Mouse (Mus musculus) MEL (cell line): ENCODE data around the gene Lhb. TPM values are rescaled to one million over a fixed set of nuclear protein-coding genes. Genes with fewer than 3 reads are reported as not detected.

Experiments
- DNase-seq: peaks from one replicate; pipeline ENCODE4 v3.0.0; 2011; ENCODE audit warnings: low read depth, low spot score
- H3K27ac ChIP-seq: 2 replicates; pipeline ENCODE4 v1.5.1; 2012; ENCODE audit warnings: low read depth, mild to moderate bottlenecking, control low read depth, low read length, moderate library complexity; ENCODE audit not compliant: control insufficient read depth
- H3K27me3 ChIP-seq, 2 experiments: fragments of 150-350 bp in 1 of 2; sonication (generic) in 1 of 2; 2 replicates each; pipeline ENCODE4 v1.6.1; 2012; ENCODE audit warnings: low read length in 2 of 2, mild to moderate bottlenecking in 2 of 2, improper control_type of control experiment in 1 of 2, moderate library complexity in 1 of 2; ENCODE audit not compliant: insufficient read depth in 2 of 2, control insufficient read depth in 1 of 2
- H3K36me3 ChIP-seq, 2 experiments: 2 replicates each; pipeline ENCODE4 v1.6.1; 2012 to 2014; ENCODE audit warnings: low read length in 2 of 2, improper control_type of control experiment in 1 of 2, inconsistent platforms in 1 of 2, mild to moderate bottlenecking in 1 of 2; ENCODE audit not compliant: insufficient read depth in 2 of 2, control insufficient read depth in 1 of 2
- H3K4me1 ChIP-seq, 2 experiments: fragments of 150-350 bp in 1 of 2; sonication (generic) in 1 of 2; 2 replicates each; pipeline ENCODE4 v1.6.1; 2012; ENCODE audit warnings: low read length in 2 of 2, improper control_type of control experiment in 1 of 2, mild to moderate bottlenecking in 1 of 2; ENCODE audit not compliant: insufficient read depth in 2 of 2, control insufficient read depth in 1 of 2
- H3K4me3 ChIP-seq, 2 experiments: fragments of 150-350 bp in 1 of 2; sonication (generic) in 1 of 2; 2 replicates each; pipeline ENCODE4 v1.5.1; 2012; ENCODE audit warnings: low read depth in 2 of 2, low read length in 2 of 2, mild to moderate bottlenecking in 2 of 2, moderate library complexity in 2 of 2, control low read depth in 1 of 2, improper control_type of control experiment in 1 of 2; ENCODE audit not compliant: control insufficient read depth in 1 of 2, insufficient read depth in 1 of 2
- H3K79me2 ChIP-seq: 2 replicates; pipeline ENCODE4 v1.6.1; 2012; ENCODE audit warnings: mild to moderate bottlenecking, low read length, moderate library complexity; ENCODE audit not compliant: control insufficient read depth, poor library complexity, insufficient read depth
- H3K9ac ChIP-seq: 2 replicates; pipeline ENCODE4 v1.6.1; 2012; ENCODE audit warnings: low read depth, mild to moderate bottlenecking, control low read depth, low read length, moderate library complexity; ENCODE audit not compliant: control insufficient read depth, poor library complexity, severe bottlenecking
- H3K9me3 ChIP-seq: fragments of 150-350 bp; sonication (generic); replicated peaks from 2 replicates; pipeline ENCODE4 v1.6.1; 2012; ENCODE audit warnings: mild to moderate bottlenecking, low read length, improper control_type of control experiment, moderate library complexity; ENCODE audit not compliant: insufficient read depth
- CHD1 ChIP-seq: IDR thresholded peaks from 2 replicates; pipeline ENCODE4 v1.6.1; 2012; ENCODE audit warnings: low read depth, mild to moderate bottlenecking, inconsistent platforms, low read length, improper control_type of control experiment
- CHD2 ChIP-seq: IDR thresholded peaks from 2 replicates; pipeline ENCODE4 v1.6.1; 2011; ENCODE audit warnings: low read length, improper control_type of control experiment
- CTCF ChIP-seq, 3 experiments: IDR thresholded peaks in 2 of 3; conservative IDR thresholded peaks in 1 of 3; 2 replicates each; pipeline ENCODE4 v1.5.1; 2011 to 2012; ENCODE audit warnings: low read length in 3 of 3, low read depth in 2 of 3, mild to moderate bottlenecking in 2 of 3, improper control_type of control experiment in 1 of 3, inconsistent platforms in 1 of 3, mixed read lengths in 1 of 3, moderate library complexity in 1 of 3; ENCODE audit not compliant: control insufficient read depth in 1 of 3, insufficient read depth in 1 of 3, poor library complexity in 1 of 3, severe bottlenecking in 1 of 3
- E2F4 ChIP-seq: IDR thresholded peaks from 2 replicates; pipeline ENCODE4 v1.6.1; 2011; ENCODE audit warnings: low read depth, low read length, improper control_type of control experiment, borderline replicate concordance
- ELF1 ChIP-seq: IDR thresholded peaks from 2 replicates; pipeline ENCODE4 v1.6.1; 2014; ENCODE audit warnings: low read depth, mild to moderate bottlenecking, inconsistent platforms, low read length, improper control_type of control experiment, moderate library complexity
- EP300 ChIP-seq, 2 experiments: IDR thresholded peaks; 2 replicates each; pipeline ENCODE4 v1.6.1; 2011; ENCODE audit warnings: improper control_type of control experiment in 2 of 2, low read length in 2 of 2, low read depth in 1 of 2, mild to moderate bottlenecking in 1 of 2
- ETS1 ChIP-seq: IDR thresholded peaks from 2 replicates; pipeline ENCODE4 v1.6.1; 2012; ENCODE audit warnings: low read depth, mild to moderate bottlenecking, inconsistent platforms, low read length, improper control_type of control experiment, moderate library complexity
- GABPA ChIP-seq: IDR thresholded peaks from 2 replicates; pipeline ENCODE4 v1.6.1; 2012; ENCODE audit warnings: low read depth, mild to moderate bottlenecking, inconsistent platforms, low read length, improper control_type of control experiment, moderate library complexity
- GATA1 ChIP-seq: IDR thresholded peaks from 2 replicates; pipeline ENCODE4 v1.6.1; 2011; ENCODE audit warnings: low read depth, low read length, improper control_type of control experiment
- HCFC1 ChIP-seq: IDR thresholded peaks from 2 replicates; pipeline ENCODE4 v1.6.1; 2012; ENCODE audit warnings: low read depth, mild to moderate bottlenecking, inconsistent platforms, low read length, improper control_type of control experiment, moderate library complexity
- JUND ChIP-seq: IDR thresholded peaks from 2 replicates; pipeline ENCODE4 v1.6.1; 2011; ENCODE audit warnings: low read depth, mild to moderate bottlenecking, improper control_type of control experiment, low read length
- MAFK ChIP-seq: IDR thresholded peaks from 2 replicates; pipeline ENCODE4 v1.6.1; 2011; ENCODE audit warnings: low read depth, mild to moderate bottlenecking, low read length, improper control_type of control experiment, borderline replicate concordance
- MAX ChIP-seq: IDR thresholded peaks from 2 replicates; pipeline ENCODE4 v1.6.1; 2011; ENCODE audit warnings: low read length, improper control_type of control experiment
- MEF2A ChIP-seq: IDR thresholded peaks from 2 replicates; pipeline ENCODE4 v1.6.1; 2014; ENCODE audit warnings: low read depth, mild to moderate bottlenecking, inconsistent platforms, low read length, improper control_type of control experiment; ENCODE audit not compliant: poor library complexity, insufficient replicate concordance, severe bottlenecking; ENCODE audit errors: extremely low read depth
- MXI1 ChIP-seq: IDR thresholded peaks from 2 replicates; pipeline ENCODE4 v1.6.1; 2011; ENCODE audit warnings: mild to moderate bottlenecking, low read depth, low read length, improper control_type of control experiment
- MYC ChIP-seq: IDR thresholded peaks from 2 replicates; pipeline ENCODE4 v1.6.1; 2011; ENCODE audit warnings: low read depth, mild to moderate bottlenecking, low read length, improper control_type of control experiment, moderate library complexity
- NELFE ChIP-seq: IDR thresholded peaks from 2 replicates; pipeline ENCODE4 v1.6.1; 2011; ENCODE audit warnings: low read depth, low read length, improper control_type of control experiment
- POLR2A ChIP-seq, 2 experiments: IDR thresholded peaks; 2 replicates each; pipeline ENCODE4 v1.6.1; 2011 to 2012; ENCODE audit warnings: low read length in 2 of 2, mild to moderate bottlenecking in 2 of 2, control low read depth in 1 of 2, improper control_type of control experiment in 1 of 2, low read depth in 1 of 2, moderate library complexity in 1 of 2; ENCODE audit not compliant: control insufficient read depth in 1 of 2, insufficient read depth in 1 of 2, poor library complexity in 1 of 2
- POLR2AphosphoS2 ChIP-seq: IDR thresholded peaks from 2 replicates; pipeline ENCODE4 v1.6.1; 2011; ENCODE audit warnings: low read length, improper control_type of control experiment
- POLR2AphosphoS5 ChIP-seq: IDR thresholded peaks from 2 replicates; pipeline ENCODE4 v1.6.1; 2012; ENCODE audit warnings: low read depth, borderline replicate concordance, mild to moderate bottlenecking, inconsistent platforms, low read length, moderate library complexity, mixed read lengths
- SIN3A ChIP-seq: IDR thresholded peaks from 2 replicates; pipeline ENCODE4 v1.6.1; 2012; ENCODE audit warnings: low read length, improper control_type of control experiment, inconsistent platforms
- SMC3 ChIP-seq: IDR thresholded peaks from 2 replicates; pipeline ENCODE4 v1.6.1; 2011; ENCODE audit warnings: low read depth, low read length, improper control_type of control experiment
- TAL1 ChIP-seq: IDR thresholded peaks from 2 replicates; pipeline ENCODE4 v1.6.1; 2012; ENCODE audit warnings: mild to moderate bottlenecking, inconsistent platforms, low read length, moderate library complexity, mixed read lengths
- UBTF ChIP-seq: IDR thresholded peaks from 2 replicates; pipeline ENCODE4 v1.6.1; 2012; ENCODE audit warnings: low read depth, mild to moderate bottlenecking, inconsistent platforms, low read length, improper control_type of control experiment, moderate library complexity, borderline replicate concordance; ENCODE audit not compliant: insufficient read depth
- USF1 ChIP-seq: IDR thresholded peaks from 2 replicates; pipeline ENCODE4 v1.6.1; 2014; ENCODE audit warnings: low read depth, mild to moderate bottlenecking, inconsistent platforms, low read length, improper control_type of control experiment, moderate library complexity
- ZKSCAN1 ChIP-seq: IDR thresholded peaks from 2 replicates; pipeline ENCODE4 v1.6.1; 2012; ENCODE audit warnings: low read depth, mild to moderate bottlenecking, inconsistent platforms, low read length, improper control_type of control experiment, moderate library complexity
- ZMIZ1 ChIP-seq: IDR thresholded peaks from 2 replicates; pipeline ENCODE4 v1.6.1; 2012; ENCODE audit warnings: low read depth, mild to moderate bottlenecking, inconsistent platforms, low read length, improper control_type of control experiment, moderate library complexity
- ZNF384 ChIP-seq: IDR thresholded peaks from 2 replicates; pipeline ENCODE4 v1.6.1; 2012; ENCODE audit warnings: low read depth, mild to moderate bottlenecking, inconsistent platforms, low read length, improper control_type of control experiment
- polyA plus RNA-seq, 2 experiments: library from polyadenylated mRNA; stranded (reverse) in 1 of 2; unstranded in 1 of 2; fragments of >175 nt in 1 of 2; fragments of >200 nt in 1 of 2; gene quantifications; 2 replicates each; pipeline versions ENCODE4 v1.2.1 to v1.2.4; 2012; ENCODE audit warnings: low replicate concordance in 2 of 2, low read depth in 1 of 2; ENCODE audit not compliant: insufficient read length in 2 of 2, insufficient read depth in 1 of 2, missing spikeins in 1 of 2
- total RNA-seq: library from RNA; depleted of rRNA; stranded (reverse); fragments of 300-350 nt; gene quantifications from 2 replicates; pipeline ENCODE4 v1.2.3, GENCODE M21; 2012

Lhb gene
- total and polyA plus RNA-seq, 3 experiments, result 0.19 to 0.28 TPM; not detected in 1

DNA sequence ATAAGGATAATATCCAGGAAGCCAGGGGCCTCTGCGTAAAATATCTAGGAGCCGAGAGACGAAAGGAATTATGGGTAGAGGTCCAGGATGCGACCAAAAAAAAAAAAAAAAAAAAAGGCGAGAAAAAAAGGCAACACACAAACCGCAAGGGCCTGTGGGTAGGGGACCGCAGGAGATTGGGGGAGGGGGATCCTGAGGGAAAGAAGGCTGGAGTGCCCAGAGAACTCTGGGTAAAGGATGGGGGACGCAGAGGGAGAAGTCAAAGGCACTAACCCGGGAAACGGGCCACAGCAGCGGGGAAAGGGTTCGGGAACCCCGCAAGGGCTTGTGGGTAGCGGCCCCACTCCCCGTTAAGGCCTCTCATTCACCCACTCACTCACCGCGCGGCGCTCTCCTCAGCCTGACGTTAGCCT lies 25.5 kb upstream of the Lhb start:
- peaks cover 43% of the 10 kb centered on the region for H3K79me2 ChIP-seq
- no peaks in the 10 kb centered on the region for H3K27me3 ChIP-seq
- no peaks in the 10 kb centered on the region for H3K9me3 ChIP-seq
- peak overlapping the region; percentile 70 to 74 for H3K4me3 ChIP-seq
- H3K9ac ChIP-seq, result peak overlapping the region; percentile 84
- peaks cover 5 to 19% of the 10 kb centered on the region in 2 experiments; a peak in 3 of 4 replicates for H3K4me1 ChIP-seq
- TF ChIP-seq GABPA (no peak), USF1 (no peak), NELFE (no peak), JUND (no peak), EP300 (IDR thresholded peaks at IDR 0.05; ENCODE audit: low read depth in 1 of 2, low read length in 2 of 2) (no peak), CHD1 (0 out of 2 replicates have a peak, but pooled peaks have one; percentile 64), ZKSCAN1 (no peak), ELF1 (0 out of 2 replicates have a peak, but pooled peaks have one; percentile 32), CHD2 (peak; percentile 14; the same call in 1 of the 2 replicates), MAFK (no peak), MXI1 (no peak), CTCF (IDR thresholded peaks at IDR 0.05 in 2 of 3, conservative IDR thresholded peaks at IDR 0.05 in 1 of 3; ENCODE audit: control insufficient read depth in 1 of 3, insufficient read depth in 1 of 3, low read depth in 2 of 3, low read length in 3 of 3, poor library complexity in 1 of 3, severe bottlenecking in 1 of 3) (no peak), ZNF384 (peak; percentile 98), POLR2AphosphoS5 (no peak), MAX (no peak), ETS1 (peak; percentile 16; the same call in 1 of the 2 replicates), SIN3A (peak; percentile 58), E2F4 (no peak), SMC3 (no peak), GATA1 (no peak)
- no peak for DNase-seq
- peaks cover 26 to 47% of the 10 kb centered on the region in 2 experiments for H3K36me3 ChIP-seq
- peak overlapping the region; percentile 86 for H3K27ac ChIP-seq

GRCm38 (mm10) chr7:45395578-45396336 lies 24.9 kb upstream of the Lhb start, which contains the start of gene Snrnp70:
TSS of gene Snrnp70 (minus strand) at chr7:45395742.
- Histone ChIP-seq H3K27ac (peak within 1 kb of the TSS; percentile 86), H3K4me1 (peaks cover 5 to 19% of the 10 kb centered on the region in 2 experiments; a peak in 3 of 4 replicates), H3K79me2 (peaks cover 39% of the 10 kb centered on the region), H3K4me3 (peak within 1 kb of the TSS; percentile 70 to 74), H3K9me3 (no peaks in the 10 kb centered on the region), H3K27me3 (no peaks in the 10 kb centered on the region), H3K9ac (peak within 1 kb of the TSS; percentile 84), H3K36me3 (peaks cover 21 to 41% of the 10 kb centered on the region in 2 experiments)
- DNase-seq, result peak; percentile 100
- peak; percentile 94 for TF ChIP-seq ZMIZ1
- no peak; a peak in 1 of 4 replicates for TF ChIP-seq EP300 (IDR thresholded peaks at IDR 0.05; ENCODE audit: low read depth in 1 of 2, low read length in 2 of 2)
- TF ChIP-seq MAX, result peak; percentile 74; the same call in 1 of the 2 replicates
- TF ChIP-seq POLR2A (IDR thresholded peaks at IDR 0.05; ENCODE audit: control insufficient read depth in 1 of 2, insufficient read depth in 1 of 2, low read depth in 1 of 2, low read length in 2 of 2, poor library complexity in 1 of 2), result peak; percentile 60 to 93; a peak in 3 of 4 replicates
- TF ChIP-seq POLR2AphosphoS2, result peak; percentile 95
- no peak for TF ChIP-seq CHD1
- no peak; the same call in none of the 2 replicates for TF ChIP-seq HCFC1
- peak; percentile 76 for TF ChIP-seq MYC
- TF ChIP-seq MXI1, result peak; percentile 55
- peak; percentile 69; the same call in 1 of the 2 replicates for TF ChIP-seq E2F4
- no peak for TF ChIP-seq MEF2A
- TF ChIP-seq GABPA, result no peak
- TF ChIP-seq POLR2AphosphoS5, result no peak
- TF ChIP-seq UBTF, result no peak
- 0 out of 2 replicates have a peak, but pooled peaks have one; percentile 39 for TF ChIP-seq ZKSCAN1
- TF ChIP-seq CHD2, result peak; percentile 68
- TF ChIP-seq TAL1, result no peak
- TF ChIP-seq USF1, result no peak
- peak; percentile 65 for TF ChIP-seq ELF1
